Mouse (Mus musculus) granulocyte monocyte progenitor cell, adult 5-6 weeks (primary cell): Measurements from ENCODE around the gene Hoxa3. TPM values are rescaled to one million over a fixed set of nuclear protein-coding genes. Genes with fewer than 3 reads are reported as not detected.

Experiments used
- ATAC-seq: replicated peaks from 2 replicates; pipeline ENCODE4 v1.8.0; 2016; ENCODE audit warnings: mild to moderate bottlenecking, moderate TSS enrichment, inconsistent platforms; ENCODE audit not compliant: poor library complexity, severe bottlenecking
- total RNA-seq, 2 experiments: library from RNA; stranded (forward) in 1 of 2; stranded (reverse) in 1 of 2; fragments of 200-712, 200-1000 nt in 1 of 2; fragments of >200 nt in 1 of 2; fragmentation: Nextera tagmentation in 1 of 2; gene quantifications; 2 replicates each; pipeline ENCODE4 v1.2.3; 2014 to 2017

The Hoxa3 gene
- total RNA-seq, 2 experiments from 2014 or later = 1.7 TPM; not detected in 1

GRCm38 (mm10) chr6:52208868-52209684 is 4.1 kb downstream of the Hoxa3 start:
- no peak for ATAC-seq

GRCm38 (mm10) chr6:52208072-52208867 is 4.9 kb downstream of the Hoxa3 start, which contains the start of gene Hoxa6:
Gene Hoxa6, minus strand, starts transcription at chr6:52208722.
- ATAC-seq = no peak

GRCm38 (mm10) chr6:52207684-52207976 is 5.5 kb downstream of the Hoxa3 start:
- no peak for ATAC-seq

GRCm38 (mm10) chr6:52206882-52207683 is 6.1 kb downstream of the Hoxa3 start:
- ATAC-seq = no peak

GRCm38 (mm10) chr6:52205638-52206621 is 7.2 kb downstream of the Hoxa3 start:
- ATAC-seq = no peak

- no peak for ATAC-seq
Measured at GRCm38 (mm10) chr6:52205221-52205620, 7.9 kb downstream of the Hoxa3 start.

- ATAC-seq = peak; percentile 64
Measured at GRCm38 (mm10) chr6:52204050-52204752, 8.9 kb downstream of the Hoxa3 start, which contains the start of gene Hoxa5. Gene Hoxa5, minus strand, starts transcription at chr6:52204587.

- ATAC-seq = no peak
Measured at GRCm38 (mm10) chr6:52203371-52204049, 9.6 kb downstream of the Hoxa3 start.

- ATAC-seq = no peak
Measured at GRCm38 (mm10) chr6:52203121-52203370, 10.1 kb downstream of the Hoxa3 start.

GRCm38 (mm10) chr6:52202362-52203120 is 10.6 kb downstream of the Hoxa3 start:
- ATAC-seq = no peak

GRCm38 (mm10) chr6:52201269-52201668 is 11.9 kb downstream of the Hoxa3 start:
- ATAC-seq = no peak

GRCm38 (mm10) chr6:52200751-52201250 is 12.3 kb downstream of the Hoxa3 start:
- no peak for ATAC-seq

GRCm38 (mm10) chr6:52200073-52200750 is 12.9 kb downstream of the Hoxa3 start:
- ATAC-seq = no peak

- no peak for ATAC-seq
Measured at GRCm38 (mm10) chr6:52197271-52197670, 15.9 kb downstream of the Hoxa3 start.

GRCm38 (mm10) chr6:52196811-52197210 is 16.3 kb downstream of the Hoxa3 start:
- no peak for ATAC-seq

GRCm38 (mm10) chr6:52194690-52195089 is 18.4 kb downstream of the Hoxa3 start:
- ATAC-seq = no peak
